Mouse (Mus musculus) megakaryocyte, embryonic 14.5 days (primary cell): Measurements from ENCODE around the gene Serac1.

Experiments used
- FLI1 ChIP-seq: IDR thresholded peaks from 2 replicates; pipeline ENCODE4 v1.6.1; 2012; ENCODE audit warnings: low read length, inconsistent platforms, mixed read lengths
- GATA1 ChIP-seq: IDR thresholded peaks from 3 replicates; pipeline ENCODE4 v1.6.1; 2012; ENCODE audit warnings: mixed read lengths, low read length, inconsistent platforms, borderline replicate concordance

DNA sequence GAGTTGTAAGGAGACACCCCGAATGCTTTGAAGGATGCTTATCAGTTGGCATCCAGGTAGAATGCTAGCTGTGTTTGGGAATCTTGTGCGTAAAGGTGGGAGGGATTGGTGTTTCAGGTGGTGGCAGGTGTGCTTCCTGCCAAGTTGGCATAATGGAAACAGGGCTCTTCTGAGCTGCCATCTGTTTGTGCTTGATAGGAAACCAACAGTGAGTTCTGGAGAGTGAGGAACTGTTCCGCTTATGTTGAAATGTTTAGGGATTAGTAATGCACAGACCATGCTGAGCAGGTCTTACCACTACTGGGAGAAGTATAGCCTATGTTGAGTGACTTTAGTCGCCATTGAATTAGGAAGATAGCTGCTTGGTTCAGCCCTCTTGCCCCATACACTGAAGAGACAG is 39.3 kb upstream of the Serac1 start:
- TF ChIP-seq GATA1 (no peak), FLI1 (no peak)
